Mouse (Mus musculus) limb, embryonic 11.5 days (tissue): ENCODE results near the gene Cdc42se1. TPM values are rescaled to one million over a fixed set of nuclear protein-coding genes. Genes with fewer than 3 reads are reported as not detected.
A peak's percentile ranks its signal among the peaks of the same experiment; 100 is the strongest.

ENCODE experiments used
- ATAC-seq: fragments of 200-750 bp; cut with Nextera tagmentation; 2 replicates; pipeline ENCODE4 v1.8.0; 2017; ENCODE audit warnings: low read depth; ENCODE audit not compliant: insufficient number of reproducible peaks, low FRiP score, low TSS enrichment
- DNase-seq: peaks from one replicate; pipeline ENCODE4 v3.0.0-alpha.2; 2015; ENCODE audit warnings: low spot score
- H3K27ac ChIP-seq: fragments of 300-500 bp; sonication (generic); replicated peaks from 2 replicates; pipeline ENCODE4 v1.5.1; 2014; ENCODE audit warnings: low read depth, mild to moderate bottlenecking, low read length
- H3K27me3 ChIP-seq: fragments of 300-500 bp; sonication (generic); 2 replicates; pipeline ENCODE4 v1.6.1; 2014; ENCODE audit warnings: mild to moderate bottlenecking, low read length, mixed read lengths; ENCODE audit not compliant: control insufficient read depth, insufficient read depth
- H3K36me3 ChIP-seq: fragments of 300-500 bp; sonication (generic); 2 replicates; pipeline ENCODE4 v1.6.1; 2014; ENCODE audit warnings: mild to moderate bottlenecking, low read length, moderate library complexity, mixed read lengths; ENCODE audit not compliant: control insufficient read depth, insufficient read depth
- H3K4me1 ChIP-seq: fragments of 300-500 bp; sonication (generic); 2 replicates; pipeline ENCODE4 v1.6.1; 2014; ENCODE audit warnings: low read length, mixed read lengths; ENCODE audit not compliant: control insufficient read depth, insufficient read depth
- H3K4me2 ChIP-seq: fragments of 300-500 bp; sonication (generic); 2 replicates; pipeline ENCODE4 v1.6.1; 2014; ENCODE audit warnings: low read depth, mild to moderate bottlenecking, moderate library complexity; ENCODE audit not compliant: severe bottlenecking
- H3K4me3 ChIP-seq: fragments of 300-500 bp; sonication (generic); 2 replicates; pipeline ENCODE4 v1.5.1; 2014; ENCODE audit warnings: low read depth, low read length
- H3K9ac ChIP-seq: fragments of 300-500 bp; sonication (generic); 2 replicates; pipeline ENCODE4 v1.6.1; 2014; ENCODE audit warnings: mild to moderate bottlenecking, low read length
- H3K9me3 ChIP-seq: fragments of 300-500 bp; sonication (generic); 2 replicates; pipeline ENCODE4 v1.6.1; 2016; ENCODE audit warnings: low read length; ENCODE audit not compliant: control insufficient read depth
- WGBS: fragments of 180-500 bp; shearing (Covaris S2); extraction: QIAGEN DNeasy Blood & Tissue Kit; methylation state at CpG from one replicate; pipeline ENCODE4 v1.1.7; 2014; 5-methylcytosine and 5-hydroxymethylcytosine counted together
- polyA plus RNA-seq: library from polyadenylated mRNA; unstranded; fragments of >200 nt; fragmentation: Nextera tagmentation; extraction: Ambion mirVana; gene quantifications from 2 replicates; pipeline ENCODE4 v1.2.1, GENCODE M21; 2014

The Cdc42se1 gene
- 80.1 and 89.6 TPM in 2 replicates for polyA plus RNA-seq

DNA sequence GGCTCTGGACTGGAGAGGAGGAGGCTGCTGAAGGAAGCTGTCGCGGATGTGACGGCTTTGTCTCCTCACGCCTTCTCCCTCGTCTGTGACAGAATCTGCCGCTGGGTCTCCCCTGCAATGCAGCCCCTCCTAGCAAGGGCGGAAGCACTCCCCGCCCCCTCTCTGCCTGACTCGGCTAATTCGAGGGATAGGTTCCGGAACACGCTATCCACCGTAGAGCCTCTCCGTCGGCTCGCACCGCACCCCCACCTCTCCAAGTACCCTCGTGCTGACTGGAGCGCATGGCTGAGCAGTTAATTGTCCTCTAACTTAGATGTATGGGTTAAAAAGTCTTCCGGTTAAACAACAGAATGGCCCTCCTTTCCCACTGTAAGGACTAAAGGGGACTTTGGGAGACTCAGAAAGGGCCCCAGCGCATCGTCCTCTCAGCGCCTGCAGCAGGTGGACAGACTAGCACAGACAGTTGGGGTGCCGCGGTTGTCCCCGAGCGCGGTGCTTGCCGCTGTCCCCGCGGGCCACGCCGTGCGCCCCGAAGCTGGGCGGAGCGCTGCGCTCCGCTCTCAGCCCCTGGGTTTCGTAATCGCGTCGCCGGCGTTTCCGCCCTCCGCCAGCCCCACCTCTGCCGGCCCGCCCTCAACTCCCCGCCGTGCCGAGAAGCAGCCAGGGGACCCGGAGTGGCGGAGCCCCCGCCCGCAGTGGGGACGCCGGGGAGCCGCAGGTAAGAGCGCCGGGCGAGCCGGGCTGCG is at the start of gene Cdc42se1:
Cdc42se1 (plus strand) TSS at position 585 of the 746 bp plus-strand sequence.
- Histone ChIP-seq H3K4me1 (peaks cover 10% of the 10 kb centered on the region; the same call in 1 of the 2 replicates), H3K27ac (peak within 1 kb of the TSS; percentile 82), H3K4me3 (peak within 1 kb of the TSS; percentile 94), H3K27me3 (no peaks in the 10 kb centered on the region), H3K4me2 (peak within 1 kb of the TSS; percentile 83), H3K9me3 (no peaks in the 10 kb centered on the region), H3K9ac (peak within 1 kb of the TSS; percentile 89), H3K36me3 (peaks cover 16% of the 10 kb centered on the region)
- WGBS: under 1% methylated on average over 62 of the region's 64 CpGs
- DNase-seq: peak; percentile 89
- ATAC-seq: peak; percentile 86

DNA sequence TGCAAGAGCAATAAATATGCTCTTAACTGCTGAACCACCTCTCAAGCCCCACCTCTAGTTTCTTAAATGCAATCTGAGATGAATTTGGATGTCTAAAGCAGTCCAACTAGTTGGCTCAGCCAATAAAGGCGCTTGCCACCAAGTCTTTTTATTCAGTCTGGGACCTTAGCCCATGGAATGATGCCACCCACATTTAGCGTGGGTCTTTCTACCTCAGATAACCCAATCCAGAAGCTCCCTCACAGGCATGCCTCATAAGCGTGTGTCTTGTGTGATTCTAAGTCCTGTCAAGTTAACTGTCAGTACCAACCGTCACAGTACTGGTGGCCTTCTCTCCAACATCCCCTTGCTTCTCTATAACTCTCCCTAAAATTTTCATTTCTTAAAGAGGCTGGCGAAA is 49.6 kb upstream of the Cdc42se1 start:
- H3K27me3 ChIP-seq: no peaks in the 10 kb centered on the region
- no peak overlapping the region for H3K4me3 ChIP-seq
- 88% methylated on average over 5 of the region's 5 CpGs for WGBS
- no peaks in the 10 kb centered on the region for H3K4me1 ChIP-seq
- DNase-seq: no peak
- H3K36me3 ChIP-seq: no peaks in the 10 kb centered on the region
- no peaks in the 10 kb centered on the region for H3K9me3 ChIP-seq
- no peak for ATAC-seq
- no peak overlapping the region for H3K27ac ChIP-seq
- no peak overlapping the region for H3K4me2 ChIP-seq
- H3K9ac ChIP-seq: no peak overlapping the region

DNA sequence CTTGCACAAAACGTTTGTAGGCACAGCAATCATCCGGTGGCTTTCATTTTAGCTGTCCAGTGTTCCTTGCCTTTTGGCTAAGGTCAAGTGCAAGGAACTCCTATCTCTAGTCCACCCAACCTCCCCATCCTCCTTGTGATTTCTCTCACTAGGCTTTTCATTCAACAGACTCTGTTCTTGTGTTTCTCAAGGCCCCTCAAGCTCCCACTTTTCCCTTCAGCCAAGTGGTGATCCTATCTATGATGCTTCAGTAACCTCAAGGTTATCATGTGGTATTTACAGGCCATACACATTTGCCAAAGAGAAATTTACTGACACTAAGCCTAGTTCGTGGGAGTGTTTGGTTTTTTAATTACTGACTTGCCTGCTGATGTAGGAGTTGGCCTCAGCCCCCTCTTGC is 48.6 kb upstream of the Cdc42se1 start:
- ATAC-seq (no peak), DNase-seq (no peak)
- Histone ChIP-seq H3K9me3 (no peaks in the 10 kb centered on the region), H3K4me2 (no peak overlapping the region), H3K27me3 (no peaks in the 10 kb centered on the region), H3K27ac (no peak overlapping the region), H3K36me3 (no peaks in the 10 kb centered on the region), H3K4me3 (no peak overlapping the region), H3K4me1 (no peaks in the 10 kb centered on the region), H3K9ac (no peak overlapping the region)
- WGBS: 71% methylated on average over 3 of the region's 3 CpGs

DNA sequence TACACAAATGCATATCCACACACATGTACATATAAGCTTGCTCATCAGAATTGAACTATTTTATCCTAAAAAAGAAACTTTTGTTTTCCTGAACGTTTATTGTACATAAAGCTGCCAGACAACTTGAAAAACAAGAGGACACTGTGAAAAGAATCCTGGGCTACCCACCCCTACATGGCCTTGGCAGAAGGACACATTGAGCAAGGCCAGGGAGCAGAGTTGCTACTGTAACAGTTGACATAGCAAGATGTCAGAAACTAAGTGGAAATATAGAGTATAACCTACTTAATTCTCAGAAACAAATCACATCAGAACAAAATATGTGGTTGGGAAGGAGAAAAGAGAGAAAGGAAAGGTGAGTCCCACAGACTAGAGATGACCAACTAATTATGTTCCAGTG is 46.7 kb upstream of the Cdc42se1 start:
- 73% methylated on average over 1 of the region's 1 CpGs for WGBS
- ATAC-seq: no peak
- H3K36me3 ChIP-seq: peaks cover under 1% of the 10 kb centered on the region; the same call in 1 of the 2 replicates

DNA sequence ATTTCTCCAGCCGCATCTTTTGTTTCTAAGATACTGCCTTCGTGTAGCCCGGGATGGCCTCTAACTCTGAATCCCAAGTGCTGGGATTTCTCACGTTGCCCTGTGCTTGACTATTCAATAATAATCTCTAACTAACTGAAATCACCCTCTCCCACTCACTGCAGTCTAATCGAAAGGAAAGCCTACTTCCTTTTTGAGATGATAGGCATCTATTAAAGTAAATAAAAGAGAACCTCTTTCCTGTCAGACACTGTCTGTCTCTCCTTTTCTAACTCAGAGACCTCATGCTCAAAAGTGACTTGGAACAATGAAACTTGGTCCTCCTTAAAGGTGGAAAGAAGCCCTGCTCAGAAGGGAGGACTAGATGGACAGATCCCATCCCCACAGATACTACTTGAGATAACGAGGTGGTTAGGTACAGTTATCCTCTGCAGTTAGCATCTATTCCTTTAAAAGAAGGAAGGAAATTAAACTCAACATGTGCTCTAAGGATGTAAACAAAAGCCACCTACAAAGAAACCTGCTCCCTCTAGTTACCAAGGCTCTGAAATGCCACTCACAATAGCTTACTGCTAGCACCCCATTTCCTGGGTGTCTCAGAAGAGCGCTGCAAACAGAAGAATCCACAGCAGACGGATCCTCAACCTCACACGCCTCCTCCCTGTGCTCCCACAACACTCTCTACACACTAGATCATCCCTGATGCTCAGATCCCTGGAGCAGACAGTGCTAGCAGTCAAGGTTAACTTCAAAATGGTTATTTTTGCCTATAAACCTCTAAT is 43.5 kb upstream of the Cdc42se1 start:
- DNase-seq: no peak

More for the DNA sequence above, 46.7 kb upstream of the Cdc42se1 start:
- H3K4me1 ChIP-seq: no peaks in the 10 kb centered on the region
- no peak overlapping the region for H3K27ac ChIP-seq
- no peak overlapping the region for H3K4me2 ChIP-seq
- no peak overlapping the region for H3K9ac ChIP-seq
- H3K4me3 ChIP-seq: no peak overlapping the region
- no peak for DNase-seq
- no peaks in the 10 kb centered on the region for H3K9me3 ChIP-seq
- H3K27me3 ChIP-seq: no peaks in the 10 kb centered on the region

DNA sequence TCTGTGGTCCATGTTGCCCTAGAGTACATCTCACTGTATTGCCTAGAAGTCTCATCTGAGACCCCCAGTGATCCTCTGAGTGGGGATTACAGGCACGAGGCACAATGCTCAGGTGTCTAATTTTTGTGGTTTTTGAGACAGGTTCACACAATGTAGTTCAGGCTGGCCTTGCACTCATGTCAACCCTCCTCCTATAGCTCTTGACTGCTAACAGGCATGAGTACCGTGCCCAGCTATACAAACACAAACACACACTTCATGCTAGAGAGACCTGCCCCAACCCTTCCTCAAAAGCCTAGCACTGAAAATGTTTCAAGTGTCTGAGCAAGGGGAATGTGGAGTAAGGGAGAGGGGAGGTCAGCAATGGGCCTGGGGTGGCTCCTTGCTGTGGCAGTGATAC is 42.4 kb upstream of the Cdc42se1 start:
- no peak for DNase-seq
- Histone ChIP-seq H3K4me1 (no peaks in the 10 kb centered on the region), H3K27ac (no peak overlapping the region), H3K36me3 (peaks cover 11% of the 10 kb centered on the region; the same call in 1 of the 2 replicates), H3K4me2 (no peak overlapping the region), H3K27me3 (no peaks in the 10 kb centered on the region), H3K9ac (no peak overlapping the region), H3K4me3 (no peak overlapping the region), H3K9me3 (no peaks in the 10 kb centered on the region)
- 95% methylated on average over 2 of the region's 2 CpGs for WGBS
- no peak for ATAC-seq

More for the DNA sequence above, 43.5 kb upstream of the Cdc42se1 start:
- ATAC-seq: no peak
- H3K4me3 ChIP-seq: no peak overlapping the region
- WGBS: 91% methylated on average over 9 of the region's 9 CpGs
- peaks cover 11% of the 10 kb centered on the region; the same call in 1 of the 2 replicates for H3K36me3 ChIP-seq
- no peaks in the 10 kb centered on the region for H3K27me3 ChIP-seq
- H3K9ac ChIP-seq: no peak overlapping the region
- H3K4me2 ChIP-seq: no peak overlapping the region
- H3K4me1 ChIP-seq: no peaks in the 10 kb centered on the region
- H3K27ac ChIP-seq: no peak overlapping the region
- no peaks in the 10 kb centered on the region for H3K9me3 ChIP-seq

DNA sequence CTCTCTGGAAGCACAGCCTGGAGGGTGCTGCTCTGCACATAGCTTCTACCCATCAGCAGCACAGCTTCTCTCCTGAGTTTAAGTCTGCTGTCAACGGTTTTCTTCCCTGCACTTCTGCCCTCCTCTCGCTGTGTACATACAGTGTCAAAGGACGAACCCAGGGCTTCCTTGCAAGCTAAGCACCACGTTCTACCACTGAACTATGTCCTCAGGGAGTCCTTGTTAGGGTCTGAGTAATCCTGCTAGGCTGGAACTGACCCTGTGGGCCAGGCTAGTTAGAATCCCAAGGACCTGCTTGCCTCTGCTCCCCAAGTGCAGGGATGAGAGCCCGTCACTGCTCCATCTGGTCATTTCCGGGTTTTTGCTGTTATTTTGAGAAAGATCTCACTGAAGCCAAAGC is 41.6 kb upstream of the Cdc42se1 start:
- WGBS: 89% methylated on average over 6 of the region's 6 CpGs
- Histone ChIP-seq H3K27ac (no peak overlapping the region), H3K9ac (no peak overlapping the region), H3K9me3 (no peaks in the 10 kb centered on the region), H3K4me2 (no peak overlapping the region; the same call in 1 of the 2 replicates), H3K4me3 (no peak overlapping the region), H3K27me3 (no peaks in the 10 kb centered on the region), H3K36me3 (peaks cover 11% of the 10 kb centered on the region; the same call in 1 of the 2 replicates), H3K4me1 (no peaks in the 10 kb centered on the region)
- ATAC-seq (no peak), DNase-seq (no peak)

DNA sequence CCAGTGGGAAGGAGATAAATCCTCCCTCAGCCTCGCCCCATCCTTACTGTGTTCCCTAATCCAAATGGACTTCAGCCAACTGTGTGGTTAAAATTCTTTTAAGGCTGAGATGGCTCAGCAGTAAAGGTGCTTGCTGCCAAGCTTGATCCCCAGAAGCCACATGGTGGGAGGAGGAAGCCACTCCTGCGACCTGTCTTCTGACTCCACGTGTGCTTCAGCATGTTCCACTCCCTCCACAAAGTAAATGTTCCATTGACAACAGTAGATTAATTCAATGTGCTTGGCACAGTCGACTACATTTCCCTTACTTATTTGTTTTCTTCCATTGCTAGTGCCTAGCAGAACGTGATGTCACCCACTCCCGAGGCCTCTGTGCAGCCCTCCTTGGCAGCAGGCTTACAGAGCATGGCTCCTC is 33.8 kb upstream of the Cdc42se1 start:
- no peaks in the 10 kb centered on the region for H3K4me1 ChIP-seq
- no peak for DNase-seq
- no peak for ATAC-seq
- no peak overlapping the region for H3K9ac ChIP-seq
- no peaks in the 10 kb centered on the region for H3K27me3 ChIP-seq
- H3K27ac ChIP-seq: no peak overlapping the region
- WGBS: 84% methylated on average over 6 of the region's 6 CpGs
- peaks cover 12% of the 10 kb centered on the region; the same call in 1 of the 2 replicates for H3K36me3 ChIP-seq
- H3K4me2 ChIP-seq: no peak overlapping the region
- no peaks in the 10 kb centered on the region for H3K9me3 ChIP-seq
- H3K4me3 ChIP-seq: no peak overlapping the region
